Comparison of ENCODE assay signal across 8 mouse cellular contexts in genomic region chr17:80846996-80847810, GRCm38 (mm10).
DNase-seq lines count a peak whose midpoint lies in the region; ATAC-seq lines count a peak whose summit lies in the region.

No protein-coding gene starts in this region.

- no peaks in the 10 kb centered on the region for H3K9me3 ChIP-seq in midbrain, embryonic 11.5 days (ENCODE audit: control insufficient read depth, low read length)
- no peaks in the 10 kb centered on the region for H3K9me3 ChIP-seq in midbrain, embryonic 10.5 days (replicated peaks)
- H3K9me3 ChIP-seq in midbrain, embryonic 14.5 days (ENCODE audit: control insufficient read depth, low read length): no peaks in the 10 kb centered on the region

- H3K4me2 ChIP-seq in midbrain, embryonic 11.5 days: no peak overlapping the region
- no peak overlapping the region for H3K4me2 ChIP-seq in midbrain, embryonic 14.5 days (ENCODE audit: low read length)

- H3K9ac ChIP-seq in midbrain, embryonic 11.5 days (ENCODE audit: low read length): no peak overlapping the region
- H3K9ac ChIP-seq in midbrain, embryonic 14.5 days (replicated peaks; ENCODE audit: low read length): no peak overlapping the region

- H3K36me3 ChIP-seq in midbrain, embryonic 11.5 days (ENCODE audit: control insufficient read depth, insufficient read depth, low read length): no peaks in the 10 kb centered on the region
- H3K36me3 ChIP-seq in midbrain, embryonic 10.5 days: no peaks in the 10 kb centered on the region
- no peaks in the 10 kb centered on the region for H3K36me3 ChIP-seq in midbrain, embryonic 14.5 days (ENCODE audit: control insufficient read depth, insufficient read depth, low read length)

- ATAC-seq in midbrain, embryonic 11.5 days (ENCODE audit: low FRiP score): peak; percentile 46; the same call in 1 of the 2 replicates
- peak; percentile 50; the same call in 1 of the 2 replicates for ATAC-seq in midbrain, embryonic 14.5 days (ENCODE audit: low FRiP score, low TSS enrichment)

- H3K27ac ChIP-seq in midbrain, embryonic 11.5 days (ENCODE audit: low read depth, low read length): no peak overlapping the region
- H3K27ac ChIP-seq in midbrain, embryonic 10.5 days (replicated peaks): no peak overlapping the region
- no peak overlapping the region for H3K27ac ChIP-seq in midbrain, embryonic 14.5 days (replicated peaks; ENCODE audit: low read depth, low read length)

- 75% methylated on average over 23 of the region's 23 CpGs for WGBS in midbrain, embryonic 11.5 days
- WGBS in midbrain, embryonic 10.5 days: 74% methylated on average over 23 of the region's 23 CpGs
- WGBS in midbrain, embryonic 14.5 days: 78% methylated on average over 23 of the region's 23 CpGs

- DNase-seq in midbrain, embryonic 11.5 days (ENCODE audit: low spot score, missing footprints): peak; percentile 86
- DNase-seq in midbrain, embryonic 10.5 days (ENCODE audit: low spot score): no peak
- peak; percentile 29 for DNase-seq in embryo, embryonic 10 days (ENCODE audit: low spot score)
- peak; percentile 24 to 25 for DNase-seq in heart, postnatal 36 days
- DNase-seq in midbrain, embryonic 14.5 days: peak; percentile 36
- DNase-seq in thymus, postnatal 4 days: no peak
- DNase-seq in natural killer cell, adult 2 months (ENCODE audit: low spot score in 2 of 2): no peak
- no peak for DNase-seq in T-cell, adult 2 months (ENCODE audit: low spot score)

- intact Hi-C loops in heart, postnatal 36 days (cut with DNase I): no loop called here

- no peaks in the 10 kb centered on the region for H3K27me3 ChIP-seq in midbrain, embryonic 11.5 days (ENCODE audit: control insufficient read depth, insufficient read depth, low read length)
- no peaks in the 10 kb centered on the region for H3K27me3 ChIP-seq in midbrain, embryonic 10.5 days (ENCODE audit: low read depth, poor library complexity, severe bottlenecking)
- H3K27me3 ChIP-seq in midbrain, embryonic 14.5 days (ENCODE audit: control insufficient read depth, insufficient read depth, low read length): no peaks in the 10 kb centered on the region

- no peak overlapping the region for H3K4me3 ChIP-seq in midbrain, embryonic 11.5 days (ENCODE audit: low read depth, low read length)
- no peak overlapping the region for H3K4me3 ChIP-seq in midbrain, embryonic 10.5 days
- H3K4me3 ChIP-seq in midbrain, embryonic 14.5 days (replicated peaks; ENCODE audit: low read depth, low read length): no peak overlapping the region

- no peaks in the 10 kb centered on the region for H3K4me1 ChIP-seq in midbrain, embryonic 11.5 days (ENCODE audit: control insufficient read depth, insufficient read depth, low read length)
- peaks cover 8% of the 10 kb centered on the region for H3K4me1 ChIP-seq in midbrain, embryonic 10.5 days
- no peaks in the 10 kb centered on the region for H3K4me1 ChIP-seq in midbrain, embryonic 14.5 days (ENCODE audit: control insufficient read depth, insufficient read depth, low read length)

Comparison
In these comparisons a context has a peak if more than half of its experiments do, and no peak if none do; other contexts are left out.
1. DNase-seq: peak in midbrain, embryonic 11.5 days (single experiment), embryo, embryonic 10 days (single experiment), heart, postnatal 36 days (2 of 2) and midbrain, embryonic 14.5 days (single experiment); none in midbrain, embryonic 10.5 days (single experiment), thymus, postnatal 4 days (single experiment), natural killer cell, adult 2 months (0 of 2) and T-cell, adult 2 months (single experiment).